Mouse (Mus musculus): Measurements from ENCODE around the gene Cttnbp2. TPM values are rescaled to one million over a fixed set of nuclear protein-coding genes. Genes with fewer than 3 reads are reported as not detected.

The Cttnbp2 gene
- total and polyA plus RNA-seq, 3 experiments = 18.9 to 81.3 (median 66.9) TPM

- DNase-seq = no peak
These were observed 45.4 kb downstream of the Cttnbp2 start for GRCm38 (mm10) chr6:18469206-18469605.

DNA sequence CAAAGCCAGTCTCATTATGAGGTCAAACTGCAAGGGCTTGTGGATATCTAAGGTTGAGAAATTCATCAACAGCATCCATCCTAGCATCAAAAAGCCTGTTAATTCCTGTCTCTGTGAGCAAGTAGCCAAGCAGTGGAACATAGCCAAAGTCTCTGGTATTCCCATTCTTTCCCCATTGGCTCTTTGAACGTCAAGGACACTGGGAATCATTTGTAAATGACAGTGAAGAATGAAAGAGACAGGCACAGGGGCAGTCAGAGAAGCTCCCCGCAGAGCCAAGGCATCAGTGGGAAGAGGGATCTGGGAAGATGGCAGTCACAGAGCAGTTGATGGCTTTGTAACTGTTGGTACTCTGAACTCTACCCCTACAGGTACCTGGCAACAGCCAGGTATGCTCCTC, 46.9 kb downstream of the Cttnbp2 start:
- DNase-seq = peak; percentile 57

- no peak for DNase-seq
These were observed 48.4 kb downstream of the Cttnbp2 start for GRCm38 (mm10) chr6:18466227-18466626.

DNA sequence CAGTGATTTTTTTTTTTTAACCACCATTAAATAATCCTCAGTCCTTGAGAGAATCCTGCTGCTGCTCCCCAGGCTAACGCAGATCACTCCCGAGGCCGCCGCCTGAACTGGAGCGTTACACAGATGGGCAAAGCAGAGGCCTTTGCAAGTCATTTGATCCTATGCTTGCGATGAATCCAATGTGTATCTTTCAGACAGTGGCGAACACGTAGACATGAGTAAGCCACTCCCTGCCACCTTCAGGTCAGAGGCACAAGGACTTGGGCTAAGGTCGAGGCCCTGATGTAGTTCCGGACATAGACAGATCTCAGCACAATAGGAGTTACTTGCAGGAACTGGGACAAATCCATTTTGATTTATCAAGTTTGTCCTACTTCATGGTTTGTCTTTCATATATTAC, 49.0 kb downstream of the Cttnbp2 start:
- peak; percentile 83 for DNase-seq

GRCm38 (mm10) chr6:18459657-18460056, 55.0 kb downstream of the Cttnbp2 start:
- no peak for DNase-seq

GRCm38 (mm10) chr6:18450551-18451193, 64.0 kb downstream of the Cttnbp2 start:
- no peak for DNase-seq

GRCm38 (mm10) chr6:18448078-18448477, 66.6 kb downstream of the Cttnbp2 start:
- no peak for DNase-seq

- DNase-seq = no peak
These were observed 67.7 kb downstream of the Cttnbp2 start for GRCm38 (mm10) chr6:18446917-18447316.

DNA sequence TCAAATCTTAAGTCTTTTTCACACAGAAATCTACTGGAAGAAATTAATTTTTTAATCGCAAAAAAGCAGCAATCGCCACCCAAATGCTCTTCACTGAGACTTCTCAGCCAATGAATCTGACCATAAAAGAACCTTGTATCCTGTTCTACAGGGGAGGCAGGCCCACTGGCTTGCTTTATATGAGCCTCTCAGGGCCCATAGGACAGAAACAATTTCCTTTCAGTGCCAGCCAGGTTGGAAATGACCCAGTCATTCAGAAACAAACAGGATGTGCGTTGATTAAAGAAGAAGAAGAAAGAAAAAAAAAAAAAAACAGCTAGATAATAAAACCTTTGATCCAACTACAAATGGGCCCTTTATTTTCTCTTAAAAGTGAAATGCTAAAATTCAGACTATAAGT, 68.3 kb downstream of the Cttnbp2 start:
- no peak for DNase-seq

GRCm38 (mm10) chr6:18445747-18446146, 68.9 kb downstream of the Cttnbp2 start:
- DNase-seq = peak; percentile 62

DNA sequence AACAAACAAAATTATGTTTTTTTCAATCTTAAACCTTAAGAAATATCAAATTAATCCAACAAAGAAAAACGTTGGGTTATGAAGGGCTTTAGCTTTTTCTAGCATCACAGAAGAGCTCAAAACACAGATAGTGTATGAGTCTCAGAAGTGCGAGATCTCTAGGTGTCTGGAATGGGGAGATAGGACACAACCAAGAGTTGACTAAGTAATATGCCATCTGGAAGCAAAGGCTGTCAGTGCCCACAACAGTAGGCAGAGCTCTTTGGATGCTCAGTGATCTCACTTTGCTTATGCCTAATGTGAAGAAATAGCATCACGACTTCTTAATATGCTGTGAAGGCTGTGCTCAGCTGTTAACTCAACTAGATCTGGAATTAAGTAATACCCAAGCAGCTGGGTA, 72.3 kb downstream of the Cttnbp2 start:
- no peak for DNase-seq

DNA sequence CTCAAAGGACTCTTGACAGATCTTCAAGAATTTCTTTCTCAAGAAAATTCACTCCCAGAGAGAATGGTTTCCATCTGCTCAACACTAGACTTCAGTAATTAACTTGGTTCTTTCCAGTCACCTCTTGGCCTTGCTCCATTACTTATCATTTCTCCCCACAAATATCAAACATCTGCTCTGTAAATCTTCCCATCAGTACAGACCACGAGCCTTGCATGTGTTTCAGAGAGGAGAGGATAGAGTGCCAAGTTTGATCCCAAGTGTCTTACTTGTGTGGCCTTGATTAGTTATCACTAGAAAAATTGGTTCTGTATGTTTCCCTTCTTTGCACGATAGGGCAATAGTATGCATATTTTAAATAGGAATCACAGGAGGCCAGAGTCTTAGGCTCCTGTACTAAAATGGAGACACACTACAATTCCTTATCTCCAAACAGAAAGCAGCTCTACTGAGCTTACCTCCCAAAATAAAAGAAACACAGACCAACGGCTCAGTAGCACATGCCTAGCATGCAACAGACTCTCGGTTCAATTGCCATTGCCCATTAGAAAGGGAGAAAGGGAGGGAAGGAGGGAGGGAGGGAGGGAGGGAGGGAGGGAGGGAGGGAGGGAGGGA, 73.6 kb downstream of the Cttnbp2 start:
- DNase-seq = no peak

GRCm38 (mm10) chr6:18436127-18436812, 78.4 kb downstream of the Cttnbp2 start:
- DNase-seq = no peak

DNA sequence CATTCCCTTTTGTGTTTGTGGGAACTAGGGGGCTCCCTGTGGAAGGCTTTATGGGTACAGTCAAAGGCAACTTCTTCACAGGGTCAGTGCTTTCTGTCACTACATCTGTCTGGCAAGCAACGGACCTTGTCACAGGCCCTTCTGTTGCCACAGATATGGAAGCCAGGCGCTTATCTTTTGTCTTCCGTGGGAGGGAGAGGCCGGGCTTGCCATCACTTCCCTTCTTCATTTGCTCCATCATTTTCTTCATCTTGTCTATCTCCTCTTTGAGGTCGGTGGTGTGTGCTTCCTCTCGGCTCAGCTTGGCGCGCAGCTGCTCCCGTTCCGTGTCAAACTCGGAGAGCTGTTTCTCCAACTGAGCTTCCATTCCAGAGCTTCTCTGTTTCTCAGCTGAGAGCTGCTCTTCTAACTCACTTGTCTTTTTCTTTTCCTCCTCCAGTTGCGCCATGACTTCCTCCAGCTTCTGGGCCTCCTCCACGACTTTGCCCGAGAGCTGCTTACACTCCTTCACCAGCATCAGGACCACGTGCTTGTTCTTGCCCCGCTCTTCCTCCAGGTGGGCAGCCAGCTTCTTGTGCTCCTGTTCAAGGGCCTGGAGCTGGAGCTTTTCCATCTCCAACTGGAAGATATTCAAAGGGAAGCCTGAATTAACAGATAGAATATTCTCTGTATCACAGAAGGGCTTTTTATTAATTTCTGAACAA, 79.7 kb downstream of the Cttnbp2 start:
- DNase-seq = no peak

GRCm38 (mm10) chr6:18434355-18434754, 80.3 kb downstream of the Cttnbp2 start:
- no peak for DNase-seq

DNA sequence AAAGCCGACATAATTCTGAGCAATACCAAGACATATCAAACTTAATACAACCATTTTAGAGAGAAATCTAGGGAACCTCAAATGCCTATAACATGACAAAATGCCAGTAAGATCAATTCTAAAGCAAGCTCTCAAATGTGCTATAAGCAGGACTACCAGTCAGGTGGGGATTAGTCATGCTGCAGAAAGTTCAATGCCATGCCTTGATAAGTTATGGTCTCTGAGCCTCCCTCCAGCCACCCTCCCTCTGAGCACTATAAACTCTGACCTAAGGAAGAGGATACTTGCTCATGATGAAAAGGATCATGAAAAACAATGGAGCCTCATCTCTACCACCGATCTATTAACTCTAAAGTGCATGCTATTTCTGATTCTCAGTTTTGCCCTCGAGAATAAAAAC, 82.3 kb downstream of the Cttnbp2 start:
- DNase-seq = peak; percentile 30

DNA sequence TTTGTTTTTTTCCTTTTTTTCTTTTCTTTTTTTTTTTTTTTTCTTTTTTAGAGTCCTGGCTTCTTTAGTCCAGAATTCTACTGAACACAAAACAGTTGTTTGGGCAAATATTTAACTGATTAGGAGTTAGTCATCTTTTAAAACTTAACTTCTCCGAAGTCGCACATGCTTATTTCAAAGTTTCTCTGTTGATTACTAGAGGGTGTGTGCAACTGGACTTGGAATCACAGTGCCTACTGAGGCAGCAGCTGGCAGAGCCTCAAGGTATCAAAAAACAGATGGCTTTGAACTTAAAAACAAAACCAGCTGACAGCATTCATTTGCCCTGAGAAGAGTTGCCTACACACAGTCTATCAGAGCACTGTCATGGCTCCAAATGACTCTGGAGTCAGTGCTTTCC, 82.8 kb downstream of the Cttnbp2 start:
- no peak for DNase-seq

GRCm38 (mm10) chr6:18430062-18430461, 84.6 kb downstream of the Cttnbp2 start:
- DNase-seq = no peak

- DNase-seq = no peak
These were observed 89.8 kb downstream of the Cttnbp2 start for GRCm38 (mm10) chr6:18424822-18425221.

DNA sequence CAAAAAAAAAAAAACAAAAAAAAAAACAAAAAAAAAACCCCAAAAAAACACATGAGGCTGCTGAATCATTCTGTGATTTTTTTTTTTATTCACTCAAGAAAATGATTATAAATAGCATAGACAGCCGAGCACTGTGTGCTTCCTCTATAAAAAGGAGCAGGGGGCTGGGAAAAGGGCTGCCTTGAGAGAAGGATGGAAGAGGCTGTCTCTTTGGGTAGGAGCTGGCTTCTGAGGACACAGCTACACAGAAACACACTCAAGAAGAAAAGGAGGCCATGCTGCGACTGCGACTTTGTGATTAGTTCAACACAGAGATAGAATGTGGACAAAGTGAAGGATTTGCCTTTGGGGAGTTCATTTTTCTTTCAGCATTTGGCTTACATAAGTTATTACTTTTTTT, 90.3 kb downstream of the Cttnbp2 start:
- no peak for DNase-seq

- no peak for DNase-seq
These were observed 91.5 kb downstream of the Cttnbp2 start for GRCm38 (mm10) chr6:18423112-18423511.

DNA sequence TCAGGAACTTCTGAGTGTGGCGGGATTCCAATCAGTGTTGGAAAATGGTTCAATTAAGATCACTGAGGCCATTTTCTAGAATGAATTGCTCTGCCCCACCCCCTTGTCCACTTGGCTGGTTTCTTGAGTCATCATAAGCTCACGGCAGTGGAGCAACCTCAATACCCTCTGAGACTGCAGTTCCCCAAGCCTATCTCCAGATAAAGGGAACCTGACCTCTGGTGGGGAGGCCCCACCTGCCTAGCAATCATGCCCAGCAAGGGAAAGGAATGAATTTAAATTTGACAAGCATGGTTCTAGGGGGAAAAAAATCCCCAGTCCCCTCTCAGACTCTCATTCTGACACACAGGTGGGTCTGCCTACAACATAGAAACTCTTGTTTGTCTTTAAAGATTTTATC, 93.1 kb downstream of the Cttnbp2 start:
- DNase-seq = no peak

DNA sequence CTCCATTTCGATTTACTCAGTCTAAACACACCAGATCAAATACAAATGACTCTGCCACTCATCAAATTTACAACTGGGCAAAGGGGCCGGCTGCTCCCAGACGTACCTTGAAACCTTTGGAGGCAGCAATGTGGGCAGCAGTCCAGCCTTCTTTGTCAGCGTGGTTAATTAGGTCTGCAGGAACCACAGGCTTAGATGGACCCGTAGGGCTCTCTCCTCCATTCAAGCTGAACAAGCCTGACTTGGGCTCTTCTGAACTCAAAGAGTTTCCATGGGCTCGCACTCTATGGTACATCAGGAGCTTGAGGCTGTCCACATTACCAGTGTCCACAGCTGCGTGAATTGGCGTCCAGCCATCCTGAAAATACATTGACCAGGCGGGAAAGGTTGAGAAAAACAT, 94.0 kb downstream of the Cttnbp2 start:
- DNase-seq = no peak

Data from adrenal gland, adult 2 months (tissue).